Mouse (Mus musculus) heart, embryonic 11.5 days (tissue): ENCODE results near the gene Ufc1. TPM values are rescaled to one million over a fixed set of nuclear protein-coding genes. Genes with fewer than 3 reads are reported as not detected.

Experiments used
- ATAC-seq: fragments of 200-750 bp; cut with Nextera tagmentation; replicated peaks from 2 replicates; pipeline ENCODE4 v1.8.0; 2017; ENCODE audit warnings: moderate library complexity; ENCODE audit not compliant: insufficient number of reproducible peaks, low FRiP score, low TSS enrichment
- H3K27ac ChIP-seq: fragments of 300-500 bp; sonication (generic); 2 replicates; pipeline ENCODE4 v1.5.1; 2014; ENCODE audit warnings: mild to moderate bottlenecking, low read depth, low read length
- H3K27me3 ChIP-seq: fragments of 300-500 bp; sonication (generic); 2 replicates; pipeline ENCODE4 v1.6.1; 2014; ENCODE audit warnings: mild to moderate bottlenecking, low read length, mixed read lengths; ENCODE audit not compliant: control insufficient read depth, insufficient read depth
- H3K36me3 ChIP-seq: fragments of 300-500 bp; sonication (generic); 2 replicates; pipeline ENCODE4 v1.6.1; 2014; ENCODE audit warnings: mild to moderate bottlenecking, low read length, moderate library complexity, mixed read lengths; ENCODE audit not compliant: control insufficient read depth, insufficient read depth
- H3K4me1 ChIP-seq: fragments of 300-500 bp; sonication (generic); 2 replicates; pipeline ENCODE4 v1.6.1; 2014; ENCODE audit warnings: low read length; ENCODE audit not compliant: control insufficient read depth, insufficient read depth
- H3K4me2 ChIP-seq: fragments of 300-500 bp; sonication (generic); 2 replicates; pipeline ENCODE4 v1.6.1; 2014; ENCODE audit warnings: mild to moderate bottlenecking, moderate library complexity
- H3K4me3 ChIP-seq: fragments of 300-500 bp; sonication (generic); 2 replicates; pipeline ENCODE4 v1.5.1; 2014; ENCODE audit warnings: low read depth, low read length
- H3K9ac ChIP-seq: fragments of 300-500 bp; sonication (generic); 2 replicates; pipeline ENCODE4 v1.6.1; 2014; ENCODE audit warnings: mild to moderate bottlenecking, low read depth, low read length, moderate library complexity
- H3K9me3 ChIP-seq: fragments of 300-500 bp; sonication (generic); replicated peaks from 2 replicates; pipeline ENCODE4 v1.6.1; 2016; ENCODE audit warnings: low read length; ENCODE audit not compliant: control insufficient read depth
- WGBS: fragments of 180-500 bp; shearing (Covaris S2); extraction: QIAGEN DNeasy Blood & Tissue Kit; methylation state at CpG from one replicate; pipeline ENCODE4 v1.1.7; 2014; ENCODE audit not compliant: insufficient replicate concordance; 5-methylcytosine and 5-hydroxymethylcytosine counted together
- polyA plus RNA-seq: library from polyadenylated mRNA; unstranded; fragments of >200 nt; fragmentation: Nextera tagmentation; extraction: Ambion mirVana; gene quantifications from 2 replicates; pipeline ENCODE4 v1.2.1, GENCODE M21; 2014

Ufc1 gene
- polyA plus RNA-seq, 1 experiment from 2014 or later, result 90.3 TPM

GRCm38 (mm10) chr1:171269848-171270572 lies 24.8 kb downstream of the Ufc1 start, which contains the start of gene B4galt3:
B4galt3 (plus strand) TSS chr1:171270328.
- H3K9me3 ChIP-seq, result no peaks in the 10 kb centered on the region
- H3K27ac ChIP-seq, result peak within 1 kb of the TSS; percentile 43; the same call in 1 of the 2 replicates
- peaks cover 11% of the 10 kb centered on the region for H3K4me1 ChIP-seq
- H3K36me3 ChIP-seq, result peaks cover 14% of the 10 kb centered on the region
- ATAC-seq, result peak; percentile 94
- no peaks in the 10 kb centered on the region for H3K27me3 ChIP-seq
- WGBS, result 3% methylated on average over 36 of the region's 36 CpGs
- peak within 1 kb of the TSS; percentile 83 for H3K4me3 ChIP-seq
- H3K4me2 ChIP-seq, result peak within 1 kb of the TSS; percentile 83
- H3K9ac ChIP-seq, result peak within 1 kb of the TSS; percentile 75

GRCm38 (mm10) chr1:171268341-171268740 lies 26.5 kb downstream of the Ufc1 start:
- H3K4me3 ChIP-seq, result no peak overlapping the region
- no peak overlapping the region for H3K4me2 ChIP-seq
- H3K27ac ChIP-seq, result no peak overlapping the region
- peaks cover 14% of the 10 kb centered on the region for H3K4me1 ChIP-seq
- no peak for ATAC-seq
- H3K9ac ChIP-seq, result no peak overlapping the region
- no peaks in the 10 kb centered on the region for H3K9me3 ChIP-seq
- WGBS, result 74% methylated on average over 1 of the region's 1 CpGs
- H3K36me3 ChIP-seq, result peaks cover 7% of the 10 kb centered on the region
- no peaks in the 10 kb centered on the region for H3K27me3 ChIP-seq

- no peak for ATAC-seq
- Histone ChIP-seq H3K27ac (no peak overlapping the region), H3K4me2 (no peak overlapping the region)
These were observed 28.7 kb downstream of the Ufc1 start for GRCm38 (mm10) chr1:171265971-171266744.

GRCm38 (mm10) chr1:171263666-171264461 lies 31.0 kb downstream of the Ufc1 start:
- H3K4me2 ChIP-seq, result peak overlapping the region; percentile 62; the same call in 1 of the 2 replicates
- H3K27ac ChIP-seq, result peak overlapping the region; percentile 46
- H3K27me3 ChIP-seq, result no peaks in the 10 kb centered on the region
- H3K9me3 ChIP-seq, result no peaks in the 10 kb centered on the region
- no peak for ATAC-seq
- 80% methylated on average over 3 of the region's 3 CpGs for WGBS
- peaks cover 6% of the 10 kb centered on the region; the same call in 1 of the 2 replicates for H3K4me1 ChIP-seq
- H3K4me3 ChIP-seq, result no peak overlapping the region
- H3K9ac ChIP-seq, result 0 out of 2 replicates have a peak overlapping the region, but pooled peaks have one; percentile 24
- H3K36me3 ChIP-seq, result no peaks in the 10 kb centered on the region

More at GRCm38 (mm10) chr1:171265971-171266744, 28.7 kb downstream of the Ufc1 start:
- Histone ChIP-seq H3K9me3 (no peaks in the 10 kb centered on the region), H3K36me3 (no peaks in the 10 kb centered on the region), H3K9ac (no peak overlapping the region), H3K4me1 (peaks cover 12% of the 10 kb centered on the region), H3K27me3 (no peaks in the 10 kb centered on the region), H3K4me3 (no peak overlapping the region)
- WGBS, result 56% methylated on average over 4 of the region's 4 CpGs

- no peaks in the 10 kb centered on the region for H3K9me3 ChIP-seq
- H3K4me2 ChIP-seq, result peak overlapping the region; percentile 62
- peak overlapping the region; percentile 36; the same call in 1 of the 2 replicates for H3K4me3 ChIP-seq
- H3K27ac ChIP-seq, result peak overlapping the region; percentile 46
- H3K27me3 ChIP-seq, result no peaks in the 10 kb centered on the region
- 5% methylated on average over 2 of the region's 2 CpGs for whole genome bisulfite sequencing
- 0 out of 2 replicates have a peak overlapping the region, but pooled peaks have one; percentile 24 for H3K9ac ChIP-seq
- ATAC-seq, result peak; percentile 72
- no peaks in the 10 kb centered on the region for H3K36me3 ChIP-seq
- H3K4me1 ChIP-seq, result peaks cover 6% of the 10 kb centered on the region; the same call in 1 of the 2 replicates
These were observed 31.6 kb downstream of the Ufc1 start for GRCm38 (mm10) chr1:171263185-171263611.

GRCm38 (mm10) chr1:171262594-171263130 lies 32.2 kb downstream of the Ufc1 start:
- Histone ChIP-seq H3K27me3 (no peaks in the 10 kb centered on the region), H3K9me3 (no peaks in the 10 kb centered on the region), H3K9ac (peak overlapping the region; percentile 68), H3K27ac (peak overlapping the region; percentile 46), H3K4me3 (peak overlapping the region; percentile 36), H3K36me3 (no peaks in the 10 kb centered on the region), H3K4me2 (peak overlapping the region; percentile 62), H3K4me1 (peaks cover 6% of the 10 kb centered on the region; the same call in 1 of the 2 replicates)
- 4% methylated on average over 8 of the region's 8 CpGs for WGBS
- ATAC-seq, result peak; percentile 51

- no peaks in the 10 kb centered on the region for H3K9me3 ChIP-seq
- no peak overlapping the region for H3K4me2 ChIP-seq
- no peak overlapping the region for H3K27ac ChIP-seq
- no peak overlapping the region for H3K9ac ChIP-seq
- no peaks in the 10 kb centered on the region for H3K36me3 ChIP-seq
- 71% methylated on average over 3 of the region's 3 CpGs for WGBS
- no peak for ATAC-seq
- no peak overlapping the region for H3K4me3 ChIP-seq
- H3K4me1 ChIP-seq, result peaks cover 6% of the 10 kb centered on the region; the same call in 1 of the 2 replicates
- H3K27me3 ChIP-seq, result no peaks in the 10 kb centered on the region
These were observed 34.5 kb downstream of the Ufc1 start for GRCm38 (mm10) chr1:171260316-171260715.

- Histone ChIP-seq H3K4me2 (peak overlapping the region; percentile 11), H3K9me3 (no peaks in the 10 kb centered on the region), H3K4me3 (no peak overlapping the region), H3K27ac (no peak overlapping the region), H3K36me3 (no peaks in the 10 kb centered on the region), H3K27me3 (no peaks in the 10 kb centered on the region), H3K4me1 (peaks cover 6% of the 10 kb centered on the region; the same call in 1 of the 2 replicates), H3K9ac (peak overlapping the region; percentile 54)
- WGBS, result 53% methylated on average over 17 of the region's 17 CpGs
- no peak for ATAC-seq
These were observed 35.9 kb downstream of the Ufc1 start for GRCm38 (mm10) chr1:171258921-171259320.
